Mouse (Mus musculus) liver, embryonic 14.5 days (tissue): Measurements from ENCODE around the gene Ubl7.

Experiments
- CTCF ChIP-seq: IDR thresholded peaks from 2 replicates; pipeline ENCODE4 v1.5.1; 2016; ENCODE audit warnings: antibody characterized with exemption, low read depth, control low read depth
- EP300 ChIP-seq: IDR thresholded peaks from 2 replicates; pipeline ENCODE4 v1.6.1; 2016; ENCODE audit warnings: antibody characterized with exemption, low read depth

DNA sequence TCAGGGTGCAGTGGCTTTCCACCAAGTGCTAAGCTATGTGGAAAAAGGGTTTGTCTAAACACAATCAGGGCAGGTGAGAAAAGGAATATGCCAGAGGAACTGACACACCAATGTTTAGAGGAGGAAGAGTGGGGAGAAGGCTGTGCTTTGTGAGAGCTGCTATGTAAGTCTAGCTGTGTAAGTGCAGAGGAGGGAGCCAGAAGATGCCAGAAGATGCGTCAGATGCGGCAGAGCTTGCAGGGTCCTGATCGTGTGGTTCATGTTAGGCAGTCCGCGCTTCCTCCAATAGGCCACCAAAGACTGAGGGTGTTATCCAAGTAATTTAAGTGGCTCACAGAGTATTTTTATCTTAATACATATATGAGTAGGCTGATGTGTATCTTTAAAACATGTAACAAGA is 42.9 kb upstream of the Ubl7 start:
- TF ChIP-seq CTCF (no peak), EP300 (no peak)
